Mouse (Mus musculus): ENCODE measurements around the gene Eif4g3.

GRCm38 (mm10) chr4:138063372-138064265 lies 70.8 kb downstream of the Eif4g3 start:
- TF ChIP-seq CTCF (IDR thresholded peaks at IDR 0.05; ENCODE audit: control insufficient read depth, insufficient read depth, insufficient replicate concordance, low read depth, low read length) = no peak
- TF ChIP-seq POLR2A (IDR thresholded peaks at IDR 0.05; ENCODE audit: control insufficient read depth, low read depth, low read length) = no peak
